9 mouse cellular contexts compared by ENCODE assay signal in the genomic region with DNA sequence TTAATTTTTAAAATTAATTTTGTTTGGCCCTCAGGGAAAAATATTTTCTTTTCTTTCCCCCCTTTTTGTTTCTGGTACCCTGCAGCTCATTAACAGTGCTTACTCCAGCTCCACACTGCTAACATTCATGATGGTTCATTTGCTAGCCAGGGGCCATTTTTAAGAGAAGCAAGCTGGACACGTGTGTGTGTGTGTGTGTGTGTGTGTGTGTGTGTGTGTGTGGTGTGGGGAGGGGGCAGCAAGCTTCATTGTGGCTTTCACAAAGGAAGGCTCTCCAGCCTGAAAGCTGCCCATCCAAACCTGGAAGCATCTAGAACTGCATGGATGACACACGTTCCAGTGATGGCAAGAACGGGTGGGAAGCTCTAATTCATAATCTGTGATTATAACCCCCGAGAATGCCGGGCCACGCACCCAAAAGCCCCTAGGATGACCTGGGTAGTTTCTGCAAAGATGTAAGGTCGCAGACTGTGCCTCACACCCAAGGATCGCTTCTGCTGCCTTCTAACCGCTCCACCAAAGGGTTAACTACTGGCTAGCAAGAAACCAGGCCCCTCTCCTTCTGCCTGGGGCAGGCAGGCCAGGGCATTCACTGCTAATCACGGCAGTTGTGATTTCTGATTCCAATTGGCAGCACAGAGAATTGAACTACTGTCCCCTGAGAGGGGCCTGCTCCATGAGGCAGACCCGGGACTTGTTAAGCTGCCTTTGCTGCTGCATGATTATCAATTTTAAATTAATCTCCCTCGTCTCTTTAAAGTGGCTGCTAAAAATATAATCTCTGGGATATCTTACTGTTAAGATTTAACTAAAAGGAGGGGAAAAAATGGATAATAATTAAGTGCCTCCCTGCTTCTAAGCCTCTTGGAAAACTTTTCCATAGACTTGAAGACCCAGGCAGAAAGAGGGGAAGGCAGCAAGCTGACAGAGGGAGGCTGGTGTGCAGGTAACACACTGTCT.
DNase-seq lines count a peak whose midpoint lies in the region; ATAC-seq and TF ChIP-seq lines count a peak whose summit lies in the region.
"Had no signal": no experiment of that assay in that cellular context is flagged by ENCODE, and none has a peak within 500 bp of the region (broad histone marks: within the 10 kb centered on the region; RNA-seq: fewer than 3 reads in every experiment).

No protein-coding gene starts in this region.

- peak overlapping the region; percentile 24; the same call in 1 of the 2 replicates for H3K4me2 ChIP-seq in forebrain, embryonic 14.5 days (ENCODE audit: low read length)
- no peak overlapping the region; the same call in 1 of the 2 replicates for H3K4me2 ChIP-seq in limb, embryonic 11.5 days (ENCODE audit: low read depth, severe bottlenecking)
- H3K4me2 ChIP-seq in neural tube, embryonic 15.5 days = 0 out of 2 replicates have a peak overlapping the region, but pooled peaks have one; percentile 2
- no peak overlapping the region for H3K4me2 ChIP-seq in liver, postnatal 0 days (ENCODE audit: low read depth, low read length)

- no peak for TF ChIP-seq EP300 in liver, postnatal 0 days (IDR thresholded peaks at IDR 0.05; ENCODE audit: low read depth)

- 7% methylated on average over 12 of the region's 12 CpGs for WGBS in forebrain, embryonic 14.5 days
- WGBS in limb, embryonic 11.5 days = 26% methylated on average over 12 of the region's 12 CpGs
- WGBS in neural tube, embryonic 15.5 days = 31% methylated on average over 12 of the region's 12 CpGs
- 60% methylated on average over 12 of the region's 12 CpGs for WGBS in liver, postnatal 0 days (ENCODE audit: insufficient replicate concordance)

- H3K27ac ChIP-seq in forebrain, embryonic 14.5 days (ENCODE audit: low read depth, low read length) = peak overlapping the region; percentile 89
- H3K27ac ChIP-seq in limb, embryonic 11.5 days (replicated peaks; ENCODE audit: low read depth, low read length) = peak overlapping the region; percentile 91
- peak overlapping the region; percentile 24 for H3K27ac ChIP-seq in neural tube, embryonic 15.5 days (replicated peaks)
- H3K27ac ChIP-seq in liver, postnatal 0 days (ENCODE audit: low read depth) = no peak overlapping the region

- DNase-seq in kidney, adult 9 months = peak; percentile 61
- DNase-seq in kidney, postnatal 25 days = no peak
- peak; percentile 68 for DNase-seq in forebrain, embryonic 14.5 days (ENCODE audit: low spot score)
- DNase-seq in limb, embryonic 11.5 days (ENCODE audit: low spot score) = peak; percentile 69
- no peak for DNase-seq in liver, postnatal 0 days
- no peak for DNase-seq in thymus, postnatal 0 days (ENCODE audit: low spot score)
- DNase-seq in adrenal gland, postnatal 10 days = no peak
- DNase-seq: lung, adult 2 months had no signal

- H3K4me3 ChIP-seq in forebrain, embryonic 14.5 days (ENCODE audit: low read depth, low read length) = no peak overlapping the region
- H3K4me3 ChIP-seq in limb, embryonic 11.5 days (ENCODE audit: low read depth, low read length) = no peak overlapping the region
- H3K4me3 ChIP-seq in neural tube, embryonic 15.5 days (replicated peaks) = no peak overlapping the region
- H3K4me3 ChIP-seq in liver, postnatal 0 days (ENCODE audit: low read depth, low read length) = no peak overlapping the region

- H3K4me1 ChIP-seq in forebrain, embryonic 14.5 days (ENCODE audit: control insufficient read depth, insufficient read depth, low read length) = peaks cover 29% of the 10 kb centered on the region
- peaks cover 21% of the 10 kb centered on the region for H3K4me1 ChIP-seq in limb, embryonic 11.5 days (ENCODE audit: control insufficient read depth, insufficient read depth, low read length)
- peaks cover 24% of the 10 kb centered on the region for H3K4me1 ChIP-seq in neural tube, embryonic 15.5 days
- H3K4me1 ChIP-seq in liver, postnatal 0 days (ENCODE audit: insufficient read depth) = no peaks in the 10 kb centered on the region

- no peaks in the 10 kb centered on the region for H3K36me3 ChIP-seq in forebrain, embryonic 14.5 days (ENCODE audit: control insufficient read depth, insufficient read depth, low read length)
- no peaks in the 10 kb centered on the region; the same call in 1 of the 2 replicates for H3K36me3 ChIP-seq in limb, embryonic 11.5 days (ENCODE audit: control insufficient read depth, insufficient read depth, low read length)
- H3K36me3 ChIP-seq in neural tube, embryonic 15.5 days = no peaks in the 10 kb centered on the region
- H3K36me3 ChIP-seq in liver, postnatal 0 days (replicated peaks; ENCODE audit: insufficient read depth, low read length) = no peaks in the 10 kb centered on the region

- H3K9me3 ChIP-seq in forebrain, embryonic 14.5 days (replicated peaks; ENCODE audit: control insufficient read depth, low read length) = no peaks in the 10 kb centered on the region
- no peaks in the 10 kb centered on the region for H3K9me3 ChIP-seq in limb, embryonic 11.5 days (ENCODE audit: control insufficient read depth, low read length)
- H3K9me3 ChIP-seq in neural tube, embryonic 15.5 days (replicated peaks) = no peaks in the 10 kb centered on the region
- no peaks in the 10 kb centered on the region for H3K9me3 ChIP-seq in liver, postnatal 0 days (ENCODE audit: low read length)

- peak overlapping the region; percentile 14; the same call in 1 of the 2 replicates for H3K9ac ChIP-seq in forebrain, embryonic 14.5 days (ENCODE audit: low read length)
- no peak overlapping the region for H3K9ac ChIP-seq in limb, embryonic 11.5 days (ENCODE audit: low read length)
- H3K9ac ChIP-seq in neural tube, embryonic 15.5 days (replicated peaks) = peak overlapping the region; percentile 0; the same call in 1 of the 2 replicates
- H3K9ac ChIP-seq in liver, postnatal 0 days (replicated peaks) = no peak overlapping the region

- 0 out of 2 replicates have a peak, but pooled peaks cover 4% of the 10 kb centered on the region for H3K27me3 ChIP-seq in forebrain, embryonic 14.5 days (replicated peaks; ENCODE audit: control insufficient read depth, insufficient read depth, low read length)
- H3K27me3 ChIP-seq in limb, embryonic 11.5 days (ENCODE audit: control insufficient read depth, insufficient read depth, low read length) = no peaks in the 10 kb centered on the region
- H3K27me3 ChIP-seq in neural tube, embryonic 15.5 days (replicated peaks) = no peaks in the 10 kb centered on the region
- H3K27me3 ChIP-seq in liver, postnatal 0 days (ENCODE audit: insufficient read depth, low read length) = no peaks in the 10 kb centered on the region

- ATAC-seq in forebrain, embryonic 14.5 days = peak; percentile 80
- 0 out of 2 replicates have a peak, but pooled peaks have one; percentile 51 for ATAC-seq in limb, embryonic 11.5 days (ENCODE audit: insufficient number of reproducible peaks, low FRiP score, low TSS enrichment, low read depth)
- no peak for ATAC-seq in neural tube, embryonic 15.5 days (ENCODE audit: low FRiP score)
- no peak for ATAC-seq in liver, postnatal 0 days

- no peak for TF ChIP-seq CTCF in liver, postnatal 0 days (IDR thresholded peaks at IDR 0.05; ENCODE audit: low read depth)

Comparison
In these comparisons a context has a peak if more than half of its experiments do, and no peak if none do; other contexts are left out.
1. DNase-seq: peak in kidney, adult 9 months (single experiment), forebrain, embryonic 14.5 days (single experiment) and limb, embryonic 11.5 days (single experiment); none in kidney, postnatal 25 days (0 of 2), liver, postnatal 0 days (single experiment), thymus, postnatal 0 days (single experiment) and adrenal gland, postnatal 10 days (single experiment).
2. ATAC-seq: peak in forebrain, embryonic 14.5 days (single experiment) and limb, embryonic 11.5 days (single experiment); none in neural tube, embryonic 15.5 days (single experiment) and liver, postnatal 0 days (single experiment).
3. H3K4me2 ChIP-seq: peak in forebrain, embryonic 14.5 days (single experiment) and neural tube, embryonic 15.5 days (single experiment); none in limb, embryonic 11.5 days (single experiment) and liver, postnatal 0 days (single experiment).
4. H3K9ac ChIP-seq: peak in forebrain, embryonic 14.5 days (single experiment) and neural tube, embryonic 15.5 days (single experiment); none in limb, embryonic 11.5 days (single experiment) and liver, postnatal 0 days (single experiment).